Mouse (Mus musculus) testis, postnatal 14 days (tissue): ENCODE data around the gene Trir.

Experiments
- DNase-seq: peaks from one replicate; pipeline ENCODE4 v3.0.0; 2021; ENCODE audit warnings: low spot score

Gene Trir

DNA sequence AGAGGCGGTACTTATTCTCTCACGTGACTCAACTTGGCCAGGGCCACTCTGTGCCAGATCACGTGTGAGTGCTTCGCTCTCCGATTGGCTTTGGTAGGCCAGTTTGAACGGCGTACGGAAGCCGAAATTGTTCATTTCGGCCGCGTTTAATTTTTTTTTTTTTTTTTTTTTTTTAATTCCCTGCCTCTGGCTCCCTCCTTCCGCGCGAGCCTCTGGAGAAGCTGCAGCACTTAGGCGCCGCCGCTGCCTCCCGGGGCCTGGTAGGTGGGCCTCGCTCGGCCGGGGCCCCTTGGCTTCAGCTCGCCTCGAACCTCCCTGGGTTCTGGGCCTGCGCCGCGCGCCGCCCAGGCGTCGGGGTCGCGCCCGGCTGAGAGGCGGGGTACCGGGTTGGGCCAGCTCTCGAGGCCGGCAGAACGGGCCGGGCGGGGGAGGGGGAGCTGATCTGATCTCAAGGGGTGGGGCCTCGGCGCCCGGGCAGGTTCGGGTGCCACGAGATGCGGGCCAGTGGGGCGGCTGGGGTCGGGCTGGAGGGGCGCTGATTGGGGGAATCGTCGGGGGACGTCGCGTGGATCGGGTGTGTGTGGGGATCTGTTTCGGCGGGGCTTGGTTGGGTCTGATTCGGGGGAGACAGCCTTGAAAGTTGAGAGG is 10.2 kb downstream of the Trir start, which contains the start of gene Tnpo2:
Gene Tnpo2, plus strand, starts transcription at position 198 of the 648 bp plus-strand sequence.
- peak; percentile 95 for DNase-seq

DNA sequence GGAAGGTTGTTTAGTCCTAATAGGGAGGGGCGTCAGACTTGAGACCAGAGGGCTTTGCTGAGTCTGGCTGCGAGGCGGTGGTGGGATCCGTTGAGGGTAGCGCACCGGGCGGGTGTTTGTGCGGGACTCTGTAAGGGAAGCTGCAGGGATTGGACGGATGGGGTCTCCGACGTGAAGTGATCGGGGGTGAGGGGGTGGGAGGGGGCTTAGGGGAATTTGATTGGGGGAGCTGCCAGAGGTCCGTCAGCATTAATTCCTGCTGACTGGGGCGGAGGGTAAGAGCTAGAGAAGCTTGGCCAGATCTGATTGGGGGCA is 10.7 kb downstream of the Trir start:
- no peak for DNase-seq

DNA sequence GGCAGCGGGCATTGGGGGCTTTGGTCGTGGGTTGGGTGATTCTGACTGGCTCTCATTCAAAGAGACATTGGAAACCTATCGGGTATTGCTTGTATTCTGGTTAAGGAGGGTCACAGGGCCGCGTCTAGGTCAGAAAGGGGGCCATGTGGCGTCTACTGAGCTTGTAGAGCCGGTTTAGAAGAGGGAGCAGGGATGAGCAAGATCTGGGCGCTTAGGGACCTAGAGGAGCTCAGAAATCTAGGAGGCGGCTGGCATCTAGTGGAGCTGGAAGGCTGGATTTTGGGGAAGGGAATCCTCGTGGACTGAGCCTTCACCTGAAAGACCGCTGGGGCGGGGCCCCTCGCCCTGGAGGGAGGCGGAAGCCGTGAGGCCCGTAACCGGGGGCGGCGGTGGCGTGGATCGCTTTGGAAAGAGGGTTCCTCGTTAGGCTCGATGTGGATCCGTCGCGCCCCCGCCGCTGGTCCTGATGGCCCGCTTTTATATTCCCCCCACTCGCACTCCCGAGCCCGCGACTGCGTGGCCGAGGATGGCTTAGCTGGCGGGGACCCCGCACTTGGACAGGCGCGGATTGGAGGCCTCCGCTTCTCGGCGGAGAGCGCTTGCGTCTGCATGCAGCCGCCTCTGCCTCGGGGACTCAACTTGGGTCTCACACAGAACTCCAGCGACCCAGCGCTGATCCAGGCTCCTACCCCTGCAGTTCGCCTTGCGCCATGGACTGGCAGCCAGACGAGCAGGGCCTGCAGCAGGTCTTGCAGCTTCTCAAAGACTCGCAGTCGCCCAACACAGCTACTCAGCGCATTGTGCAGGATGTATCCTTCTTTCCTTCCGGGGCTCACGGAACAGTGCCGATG is 11.3 kb downstream of the Trir start:
- DNase-seq, result peak; percentile 54

DNA sequence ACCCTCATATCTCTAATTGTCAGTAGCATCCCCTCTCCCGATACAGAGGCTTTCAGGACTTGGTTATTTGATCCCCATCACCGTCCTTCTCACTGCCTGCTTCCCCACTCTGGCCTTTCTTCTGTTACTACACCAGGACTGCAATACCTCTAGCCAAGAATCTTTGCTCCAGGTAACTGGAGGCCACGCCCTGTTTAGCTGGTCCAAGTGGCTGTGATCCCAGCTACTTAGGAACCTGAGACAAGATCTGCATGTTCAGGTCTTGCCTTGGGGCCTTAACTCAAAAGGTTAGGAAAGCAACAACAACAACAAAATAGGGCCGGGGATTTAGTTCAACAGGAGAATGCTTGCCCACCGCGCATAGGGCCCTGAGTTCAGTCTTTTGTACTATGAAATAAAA is 17.0 kb downstream of the Trir start:
- no peak for DNase-seq

DNA sequence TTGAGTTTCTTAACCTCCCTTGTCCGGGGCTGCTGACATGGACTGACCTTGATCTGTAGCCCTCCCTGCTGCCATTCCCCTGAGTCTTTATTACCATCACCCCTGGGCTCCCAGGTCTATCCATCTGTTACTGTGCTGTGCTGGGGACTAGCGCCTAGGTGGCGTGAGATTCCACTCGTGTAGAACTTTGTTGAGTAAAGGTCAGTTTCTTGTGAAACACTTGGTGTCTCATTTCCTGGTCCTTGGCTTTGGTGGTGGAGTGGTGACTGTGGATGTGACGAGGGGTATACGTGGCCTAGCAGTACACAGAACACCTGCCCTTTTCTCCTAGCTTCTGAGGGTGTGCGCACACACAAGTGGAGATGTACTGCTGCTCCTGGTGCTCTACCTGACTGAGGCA is 30.7 kb downstream of the Trir start:
- no peak for DNase-seq

DNA sequence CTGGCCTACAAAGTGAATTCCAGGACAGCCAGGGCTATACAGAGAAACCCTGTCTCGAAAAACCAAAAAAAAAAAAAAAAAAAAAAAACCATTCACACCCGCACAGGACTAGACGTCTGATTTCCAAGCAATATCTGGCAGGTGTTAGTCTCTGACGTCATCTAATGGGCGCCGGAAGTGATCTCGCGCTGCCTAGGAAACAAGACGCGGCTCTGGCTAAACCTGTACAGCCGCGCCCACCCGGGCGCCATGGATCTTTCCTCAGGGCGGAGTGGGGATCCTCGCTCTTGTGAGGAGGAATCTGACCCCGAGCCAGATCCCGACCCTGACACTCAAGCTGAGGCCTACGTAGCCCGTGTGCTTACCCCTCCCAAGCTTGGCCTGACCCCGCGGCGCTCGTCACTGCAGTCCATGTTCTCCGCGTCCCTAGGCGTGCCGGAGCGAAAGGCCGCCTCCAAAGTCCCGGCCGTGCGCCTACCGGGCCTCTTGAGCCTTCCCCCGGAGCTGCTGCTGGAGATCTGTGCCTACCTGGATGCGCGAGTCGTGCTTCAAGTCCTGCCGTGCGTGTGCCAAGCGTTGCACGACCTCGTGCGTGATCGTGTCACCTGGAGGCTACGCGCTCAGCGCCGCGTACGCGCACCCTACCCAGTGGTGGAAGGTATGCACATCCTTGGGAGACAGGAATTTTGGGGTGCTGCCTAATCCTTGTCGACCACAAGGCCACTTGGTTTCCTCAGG is 33.4 kb downstream of the Trir start, which contains the start of gene Fbxw9:
Gene Fbxw9, plus strand, starts transcription at position 177 of the 738 bp plus-strand sequence.
- peak; percentile 90 for DNase-seq

DNA sequence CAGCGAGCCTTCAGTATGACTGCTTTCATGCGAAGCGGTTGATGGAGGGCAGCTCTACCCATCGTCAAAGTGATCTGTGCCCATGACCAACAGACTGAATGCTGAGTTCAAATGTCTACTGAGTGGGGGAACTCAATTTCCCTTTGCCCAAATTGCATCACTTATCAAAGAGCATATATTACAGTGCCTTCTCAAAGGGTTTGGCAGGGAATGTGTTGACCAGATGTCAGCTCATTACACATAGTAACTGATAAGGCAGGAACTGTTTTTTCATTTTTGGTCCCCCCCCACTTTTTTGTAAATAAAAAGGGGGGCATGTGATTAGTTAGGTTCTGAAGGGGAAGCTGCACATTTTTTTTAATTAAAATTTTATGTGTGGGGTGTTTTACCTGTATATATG is 36.0 kb downstream of the Trir start:
- DNase-seq, result no peak

DNA sequence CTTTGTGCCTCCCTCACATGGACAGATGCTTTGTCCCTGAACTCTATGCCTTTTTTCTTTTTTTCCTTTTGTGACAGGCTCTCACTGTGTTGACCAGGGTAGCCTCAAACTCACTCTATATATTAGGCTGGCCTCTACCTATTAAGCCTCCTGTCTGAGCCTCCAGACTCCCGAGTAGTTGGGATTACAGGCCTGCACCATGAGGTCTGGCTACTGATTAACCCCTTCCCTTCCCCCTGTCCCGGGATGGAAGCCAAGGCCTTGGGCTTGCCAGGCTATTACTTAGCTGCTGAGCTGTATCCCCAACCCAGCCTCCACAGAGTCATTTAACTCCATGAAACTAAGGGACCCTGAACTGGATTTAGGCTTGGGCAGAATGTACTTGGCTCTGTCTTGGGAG is 38.6 kb downstream of the Trir start:
- DNase-seq, result no peak

DNA sequence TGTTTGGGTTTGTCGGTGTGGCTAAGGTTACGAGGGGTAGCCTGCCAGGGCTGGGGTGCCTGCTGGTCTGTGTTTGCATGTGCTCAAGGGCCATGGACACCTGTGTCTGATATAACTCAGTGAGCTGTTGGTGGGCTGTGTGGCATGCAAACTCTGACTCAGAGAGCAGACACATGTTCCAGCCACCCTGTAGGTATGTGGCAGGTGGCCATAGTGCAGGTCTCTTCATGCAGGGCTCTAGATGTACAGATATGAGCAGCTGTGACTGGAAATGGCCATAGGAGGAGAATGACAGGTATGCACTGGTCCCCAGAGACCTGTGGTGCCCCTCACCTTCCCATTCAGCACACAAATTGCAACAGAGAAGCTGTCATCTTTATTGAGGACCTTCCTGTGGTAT is 40.5 kb downstream of the Trir start:
- DNase-seq, result no peak

DNA sequence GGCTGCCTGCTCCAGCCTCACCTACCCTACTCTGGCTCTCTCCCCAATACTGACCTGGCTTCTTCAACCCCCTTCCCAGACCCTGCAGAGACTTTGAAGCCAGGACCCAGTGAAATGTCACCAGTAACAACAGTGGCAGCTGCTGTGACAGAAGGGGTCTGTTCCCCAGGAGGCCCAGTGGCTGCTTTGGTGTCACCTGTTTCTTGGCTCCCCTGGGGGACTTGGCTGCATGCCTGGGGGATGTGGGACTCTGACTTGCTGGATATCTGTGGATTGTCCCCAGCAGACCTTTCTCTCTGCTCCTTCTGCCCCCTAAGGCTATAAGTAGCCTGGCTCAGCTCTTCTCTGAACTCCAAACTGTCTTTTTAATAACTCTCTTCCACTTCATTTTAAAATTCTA is 41.4 kb downstream of the Trir start, which contains the start of gene Gm5741:
Gene Gm5741, minus strand, starts transcription at position 1 of the 400 bp plus-strand sequence.
- DNase-seq, result no peak

DNA sequence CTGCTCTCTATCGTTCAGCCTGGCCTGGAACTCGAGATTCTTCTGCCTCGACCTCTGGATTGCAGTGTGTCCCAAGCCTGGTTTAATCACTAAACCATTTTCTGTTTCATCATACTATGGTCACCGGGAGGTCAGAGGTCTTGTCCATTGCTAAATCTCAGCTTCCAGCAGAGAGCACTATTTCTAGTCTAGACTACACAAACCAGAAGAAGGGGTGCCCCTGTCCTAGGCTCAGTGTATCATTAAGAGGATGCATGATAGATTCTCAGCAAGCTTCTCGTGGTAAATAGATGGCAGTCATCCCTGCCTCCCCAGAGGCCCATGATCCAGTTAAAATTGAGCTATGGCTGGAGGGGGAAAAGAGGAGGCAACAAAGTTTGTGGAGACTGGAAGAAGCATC is 44.4 kb downstream of the Trir start:
- no peak for DNase-seq

DNA sequence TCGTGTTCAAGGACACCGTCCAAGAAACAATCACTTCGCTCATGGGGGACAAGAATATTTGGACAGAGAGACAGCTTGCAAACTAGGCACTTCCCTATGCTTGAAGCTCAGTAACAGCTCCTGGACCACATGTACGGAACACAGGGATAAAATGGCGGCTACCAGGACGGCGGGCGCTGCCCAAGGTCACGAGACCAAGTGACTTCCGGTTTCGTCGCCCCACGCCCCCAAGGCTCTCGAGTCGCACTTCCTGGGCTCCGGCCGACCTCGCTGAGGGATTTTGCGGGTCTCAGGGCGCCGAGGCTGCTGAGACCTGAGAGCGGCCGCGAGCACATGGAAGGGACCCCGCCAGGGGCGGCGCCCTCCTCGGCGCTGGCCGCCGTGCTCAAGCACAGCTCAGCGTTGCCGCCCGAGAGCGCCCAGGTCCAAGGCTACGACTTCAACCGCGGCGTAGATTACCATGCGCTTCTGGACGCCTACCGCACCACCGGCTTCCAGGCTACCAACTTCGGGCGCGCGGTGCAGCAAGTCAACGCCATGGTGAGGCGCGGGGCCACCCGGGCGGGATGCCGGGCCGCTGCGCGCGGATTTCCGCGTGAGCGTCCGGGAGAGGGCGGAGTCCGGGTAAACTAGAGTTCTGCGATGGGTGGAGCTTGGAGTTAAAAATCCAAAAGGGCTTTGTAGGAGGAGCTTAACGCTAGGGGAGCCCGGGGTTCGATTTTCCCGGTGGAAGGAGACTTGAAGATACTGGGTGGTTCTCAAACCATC is 45.1 kb downstream of the Trir start, which contains the start of gene Dhps:
Gene Dhps, plus strand, starts transcription at position 244 of the 768 bp plus-strand sequence.
- peak; percentile 93 for DNase-seq

DNA sequence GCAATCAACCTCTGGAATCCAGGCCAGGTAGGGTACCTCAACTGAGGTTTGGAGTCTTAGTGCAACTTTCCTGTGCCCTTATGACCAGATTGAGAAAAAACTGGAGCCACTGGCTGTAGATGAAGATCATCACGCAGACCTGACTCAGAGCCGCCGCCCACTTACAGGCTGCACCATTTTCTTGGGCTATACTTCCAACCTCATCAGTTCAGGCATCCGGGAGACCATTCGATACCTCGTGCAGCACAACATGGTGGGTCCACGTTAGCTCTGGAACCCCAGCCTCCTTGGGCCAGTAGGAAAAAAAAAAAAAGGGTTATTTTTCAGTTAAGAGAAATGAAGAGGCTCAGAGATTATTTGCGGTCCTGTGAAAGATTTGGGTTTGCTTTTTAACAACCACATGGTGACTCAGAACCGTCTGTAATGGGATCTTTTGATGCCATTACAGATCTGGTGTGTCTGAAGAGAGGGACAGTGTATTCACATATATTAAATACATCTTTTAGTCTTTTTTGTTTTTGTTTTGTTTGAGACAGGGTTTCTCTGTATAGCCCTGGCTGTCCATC is 45.8 kb downstream of the Trir start:
- DNase-seq, result no peak

DNA sequence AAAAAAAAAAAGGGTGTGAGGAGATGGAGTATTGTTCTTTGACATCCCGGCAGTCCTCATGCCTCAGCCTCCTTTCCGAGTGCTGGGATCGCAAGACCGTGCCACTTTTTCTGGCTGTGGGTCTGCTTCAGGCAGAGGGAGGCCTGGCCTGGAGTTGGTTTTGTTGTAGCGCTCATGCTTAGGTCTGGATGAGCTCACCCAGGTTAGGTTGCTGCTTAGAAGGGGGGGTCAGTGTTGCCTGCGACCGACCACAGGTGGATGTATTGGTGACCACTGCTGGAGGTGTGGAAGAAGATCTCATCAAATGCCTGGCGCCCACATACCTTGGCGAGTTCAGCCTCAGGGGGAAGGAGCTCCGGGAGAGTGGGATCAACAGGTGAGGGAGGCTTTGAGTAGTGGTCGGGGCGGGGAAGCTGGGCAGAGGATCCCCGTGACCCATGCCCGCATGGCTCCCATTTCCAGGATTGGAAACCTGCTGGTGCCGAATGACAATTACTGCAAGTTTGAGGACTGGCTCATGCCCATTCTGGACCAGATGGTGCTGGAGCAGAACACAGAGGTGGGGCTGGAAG is 46.5 kb downstream of the Trir start:
- no peak for DNase-seq

DNA sequence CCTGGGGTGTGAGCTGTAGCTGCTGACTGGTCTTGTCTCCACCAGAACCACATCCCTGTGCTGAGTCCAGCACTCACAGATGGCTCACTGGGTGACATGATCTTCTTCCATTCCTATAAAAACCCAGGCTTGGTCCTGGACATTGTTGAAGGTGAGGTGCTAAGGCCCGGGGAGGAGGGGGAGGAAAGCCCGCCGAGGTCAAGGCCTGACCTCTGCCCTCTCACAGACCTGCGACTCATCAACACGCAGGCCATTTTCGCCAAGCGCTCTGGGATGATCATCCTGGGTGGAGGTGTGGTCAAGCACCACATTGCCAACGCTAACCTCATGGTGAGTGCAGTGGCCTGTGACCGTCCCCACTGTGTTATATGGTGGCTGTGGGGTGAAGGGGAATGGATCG is 47.5 kb downstream of the Trir start:
- no peak for DNase-seq

DNA sequence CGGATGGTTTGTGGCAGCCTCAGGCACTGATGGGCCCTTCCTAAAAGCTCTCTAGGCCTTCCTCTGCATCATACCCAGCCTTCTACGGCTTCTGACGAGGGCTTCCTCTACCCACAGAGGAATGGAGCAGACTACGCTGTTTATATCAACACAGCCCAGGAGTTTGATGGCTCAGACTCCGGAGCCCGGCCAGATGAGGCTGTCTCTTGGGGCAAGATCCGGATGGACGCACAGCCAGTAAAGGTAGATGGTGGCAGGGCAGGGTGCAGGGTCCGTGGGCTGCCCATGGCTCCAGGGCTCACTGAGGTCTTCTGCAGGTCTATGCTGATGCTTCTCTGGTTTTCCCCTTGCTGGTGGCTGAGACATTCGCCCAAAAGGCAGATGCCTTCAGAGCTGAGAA is 48.0 kb downstream of the Trir start:
- no peak for DNase-seq

DNA sequence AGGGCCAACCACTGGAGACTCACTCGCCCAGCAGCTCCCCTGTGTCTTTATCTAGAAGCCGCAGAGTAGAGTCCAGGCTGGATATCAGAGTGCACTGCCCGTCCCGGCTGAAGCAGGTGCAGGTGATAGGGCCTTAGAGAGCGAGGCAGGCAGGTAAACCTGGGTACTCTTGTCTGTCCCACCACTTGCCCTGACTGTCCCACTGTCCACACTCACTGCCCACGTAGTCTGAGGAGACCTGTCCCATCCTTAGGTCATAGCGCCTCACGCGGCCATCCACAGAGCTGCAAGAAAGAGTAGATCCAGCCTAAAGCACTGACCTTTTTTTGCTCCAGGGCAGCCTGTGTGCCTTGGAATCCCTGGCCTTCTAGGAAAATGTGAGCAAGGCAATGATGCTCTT is 49.4 kb downstream of the Trir start:
- DNase-seq, result no peak

DNA sequence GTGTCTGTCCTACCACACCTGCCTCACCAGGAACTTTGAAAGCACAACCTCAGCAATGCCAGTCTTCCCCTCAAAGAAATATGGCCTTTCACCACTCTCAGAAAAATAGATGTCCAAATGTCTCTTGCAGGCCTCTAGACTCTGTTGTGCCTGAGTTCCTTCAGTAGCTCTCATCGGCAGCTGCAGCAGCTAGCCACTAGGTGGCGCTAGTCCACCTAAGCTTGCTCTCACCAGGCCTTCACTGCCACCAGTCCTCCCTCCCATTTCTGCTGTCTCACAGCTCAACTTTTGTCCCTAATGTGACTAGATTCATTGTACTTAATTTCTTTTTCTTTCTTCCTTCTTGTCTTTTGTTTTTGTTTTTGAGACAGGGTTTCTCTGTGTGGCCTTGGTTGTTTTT is 50.4 kb downstream of the Trir start:
- DNase-seq, result peak; percentile 76
